Mouse (Mus musculus): ENCODE data around the gene Npas3. TPM values are rescaled to one million over a fixed set of nuclear protein-coding genes. Genes with fewer than 3 reads are reported as not detected.

The Npas3 gene
- polyA plus RNA-seq, 1 experiment, result not detected

GRCm38 (mm10) chr12:54037602-54038001, 789.1 kb downstream of the Npas3 start:
- H3K9me3 ChIP-seq (ENCODE audit: control insufficient read depth, low read length), result no peaks in the 10 kb centered on the region
- no peak for TF ChIP-seq GATA1 (IDR thresholded peaks at IDR 0.05; ENCODE audit: low read length)
- TF ChIP-seq TAL1 (IDR thresholded peaks at IDR 0.05; ENCODE audit: low read length), result no peak
- no peaks in the 10 kb centered on the region for H3K36me3 ChIP-seq (ENCODE audit: control insufficient read depth)
- H3K4me1 ChIP-seq (ENCODE audit: control insufficient read depth), result no peaks in the 10 kb centered on the region
- no peak overlapping the region for H3K4me3 ChIP-seq (replicated peaks)
- no peaks in the 10 kb centered on the region for H3K27me3 ChIP-seq (ENCODE audit: control insufficient read depth)

- H3K9me3 ChIP-seq (ENCODE audit: control insufficient read depth, low read length), result no peaks in the 10 kb centered on the region
- H3K4me3 ChIP-seq (replicated peaks), result no peak overlapping the region
- TF ChIP-seq GATA1 (IDR thresholded peaks at IDR 0.05; ENCODE audit: low read length), result no peak
- H3K27me3 ChIP-seq (ENCODE audit: control insufficient read depth), result no peaks in the 10 kb centered on the region
- H3K36me3 ChIP-seq (ENCODE audit: control insufficient read depth), result no peaks in the 10 kb centered on the region
- H3K4me1 ChIP-seq (ENCODE audit: control insufficient read depth), result no peaks in the 10 kb centered on the region
These were observed 794.6 kb downstream of the Npas3 start for GRCm38 (mm10) chr12:54042996-54043544.

- TF ChIP-seq GATA1 (IDR thresholded peaks at IDR 0.05; ENCODE audit: low read length), result no peak
- no peak for TF ChIP-seq TAL1 (IDR thresholded peaks at IDR 0.05; ENCODE audit: low read length)
- Histone ChIP-seq H3K27me3 (ENCODE audit: control insufficient read depth) (no peaks in the 10 kb centered on the region), H3K4me1 (ENCODE audit: control insufficient read depth) (no peaks in the 10 kb centered on the region), H3K9me3 (ENCODE audit: control insufficient read depth, low read length) (no peaks in the 10 kb centered on the region), H3K4me3 (replicated peaks) (no peak overlapping the region), H3K36me3 (ENCODE audit: control insufficient read depth) (no peaks in the 10 kb centered on the region)
These were observed 796.3 kb downstream of the Npas3 start for GRCm38 (mm10) chr12:54044606-54045334.

- H3K4me1 ChIP-seq (ENCODE audit: control insufficient read depth), result no peaks in the 10 kb centered on the region
- H3K4me3 ChIP-seq (replicated peaks), result no peak overlapping the region
- TF ChIP-seq TAL1 (IDR thresholded peaks at IDR 0.05; ENCODE audit: low read length) (no peak), GATA1 (IDR thresholded peaks at IDR 0.05; ENCODE audit: low read length) (no peak)
- no peaks in the 10 kb centered on the region for H3K36me3 ChIP-seq (ENCODE audit: control insufficient read depth)
- H3K9me3 ChIP-seq (ENCODE audit: control insufficient read depth, low read length), result no peaks in the 10 kb centered on the region
- no peaks in the 10 kb centered on the region for H3K27me3 ChIP-seq (ENCODE audit: control insufficient read depth)
These were observed 796.9 kb downstream of the Npas3 start for GRCm38 (mm10) chr12:54045360-54045759.

GRCm38 (mm10) chr12:54046824-54047223, 798.3 kb downstream of the Npas3 start:
- TF ChIP-seq GATA1 (IDR thresholded peaks at IDR 0.05; ENCODE audit: low read length) (no peak), TAL1 (IDR thresholded peaks at IDR 0.05; ENCODE audit: low read length) (no peak)
- H3K27me3 ChIP-seq (ENCODE audit: control insufficient read depth), result no peaks in the 10 kb centered on the region
- H3K4me1 ChIP-seq (ENCODE audit: control insufficient read depth), result no peaks in the 10 kb centered on the region

GRCm38 (mm10) chr12:54048126-54048525, 799.6 kb downstream of the Npas3 start:
- no peak for TF ChIP-seq GATA1 (IDR thresholded peaks at IDR 0.05; ENCODE audit: low read length)
- no peak for TF ChIP-seq TAL1 (IDR thresholded peaks at IDR 0.05; ENCODE audit: low read length)
- Histone ChIP-seq H3K27me3 (ENCODE audit: control insufficient read depth) (no peaks in the 10 kb centered on the region), H3K9me3 (ENCODE audit: control insufficient read depth, low read length) (no peaks in the 10 kb centered on the region), H3K4me1 (ENCODE audit: control insufficient read depth) (no peaks in the 10 kb centered on the region), H3K36me3 (ENCODE audit: control insufficient read depth) (no peaks in the 10 kb centered on the region), H3K4me3 (replicated peaks) (no peak overlapping the region)

More at GRCm38 (mm10) chr12:54046824-54047223, 798.3 kb downstream of the Npas3 start:
- Histone ChIP-seq H3K36me3 (ENCODE audit: control insufficient read depth) (no peaks in the 10 kb centered on the region), H3K9me3 (ENCODE audit: control insufficient read depth, low read length) (no peaks in the 10 kb centered on the region), H3K4me3 (replicated peaks) (no peak overlapping the region)

- no peak for TF ChIP-seq TAL1 (IDR thresholded peaks at IDR 0.05; ENCODE audit: low read length)
- TF ChIP-seq GATA1 (IDR thresholded peaks at IDR 0.05; ENCODE audit: low read length), result no peak
- Histone ChIP-seq H3K9me3 (ENCODE audit: control insufficient read depth, low read length) (no peaks in the 10 kb centered on the region), H3K4me1 (ENCODE audit: control insufficient read depth) (no peaks in the 10 kb centered on the region), H3K36me3 (ENCODE audit: control insufficient read depth) (no peaks in the 10 kb centered on the region), H3K4me3 (replicated peaks) (no peak overlapping the region), H3K27me3 (ENCODE audit: control insufficient read depth) (no peaks in the 10 kb centered on the region)
These were observed 801.4 kb downstream of the Npas3 start for GRCm38 (mm10) chr12:54049926-54050325.

- no peaks in the 10 kb centered on the region for H3K36me3 ChIP-seq (ENCODE audit: control insufficient read depth)
- TF ChIP-seq TAL1 (IDR thresholded peaks at IDR 0.05; ENCODE audit: low read length) (no peak), GATA1 (IDR thresholded peaks at IDR 0.05; ENCODE audit: low read length) (no peak)
- H3K4me1 ChIP-seq (ENCODE audit: control insufficient read depth), result no peaks in the 10 kb centered on the region
- H3K9me3 ChIP-seq (ENCODE audit: control insufficient read depth, low read length), result no peaks in the 10 kb centered on the region
- no peak overlapping the region for H3K4me3 ChIP-seq (replicated peaks)
- H3K27me3 ChIP-seq (ENCODE audit: control insufficient read depth), result no peaks in the 10 kb centered on the region
These were observed 804.5 kb downstream of the Npas3 start for GRCm38 (mm10) chr12:54052939-54053338.

GRCm38 (mm10) chr12:54053598-54053997, 805.1 kb downstream of the Npas3 start:
- TF ChIP-seq TAL1 (IDR thresholded peaks at IDR 0.05; ENCODE audit: low read length) (no peak), GATA1 (IDR thresholded peaks at IDR 0.05; ENCODE audit: low read length) (no peak)

More at GRCm38 (mm10) chr12:54053598-54053997, 805.1 kb downstream of the Npas3 start:
- H3K4me1 ChIP-seq (ENCODE audit: control insufficient read depth), result no peaks in the 10 kb centered on the region
- no peaks in the 10 kb centered on the region for H3K9me3 ChIP-seq (ENCODE audit: control insufficient read depth, low read length)
- H3K27me3 ChIP-seq (ENCODE audit: control insufficient read depth), result no peaks in the 10 kb centered on the region
- no peaks in the 10 kb centered on the region for H3K36me3 ChIP-seq (ENCODE audit: control insufficient read depth)
- no peak overlapping the region for H3K4me3 ChIP-seq (replicated peaks)
